Comparison of ENCODE assay signal across 9 mouse cellular contexts in genomic region chr7:89891856-89892255, GRCm38 (mm10). TPM values are rescaled to one million over a fixed set of nuclear protein-coding genes. Genes with fewer than 3 reads are reported as not detected.
DNase-seq lines count a peak whose midpoint lies in the region; ATAC-seq lines count a peak whose summit lies in the region.
"Had no signal": no experiment of that assay in that cellular context is flagged by ENCODE, and none has a peak within 500 bp of the region (broad histone marks: within the 10 kb centered on the region; RNA-seq: fewer than 3 reads in every experiment).

No protein-coding gene starts in this region.

- H3K4me1 ChIP-seq in neural tube, embryonic 11.5 days (ENCODE audit: control insufficient read depth, insufficient read depth, low read length), result no peaks in the 10 kb centered on the region
- no peaks in the 10 kb centered on the region for H3K4me1 ChIP-seq in neural tube, embryonic 15.5 days

- peak; percentile 23 for DNase-seq in gastrocnemius, postnatal 10 days
- DNase-seq in gastrocnemius, postnatal 14 days, result no peak
- peak; percentile 23 for DNase-seq in neural tube, embryonic 11.5 days (ENCODE audit: low spot score)
- DNase-seq in adrenal gland, postnatal 25 days, result peak; percentile 36
- DNase-seq in lung, postnatal 36 days, result peak; percentile 48
- no peak for DNase-seq in frontal cortex, postnatal 10 days (ENCODE audit: low spot score in 2 of 2)
- no peak for DNase-seq in ovary, postnatal 10 days (ENCODE audit: low spot score)

- H3K9me3 ChIP-seq in neural tube, embryonic 11.5 days (ENCODE audit: control insufficient read depth, low read length), result no peaks in the 10 kb centered on the region
- H3K9me3 ChIP-seq in neural tube, embryonic 15.5 days (replicated peaks), result no peaks in the 10 kb centered on the region

- no peaks in the 10 kb centered on the region for H3K27me3 ChIP-seq in neural tube, embryonic 11.5 days (ENCODE audit: control insufficient read depth, insufficient read depth, low read length)
- H3K27me3 ChIP-seq in neural tube, embryonic 15.5 days (replicated peaks), result no peaks in the 10 kb centered on the region

- intact Hi-C loops in gastrocnemius, postnatal 14 days (cut with DNase I; ENCODE audit: low total_unique reads), result no loop called here

- no peak overlapping the region for H3K9ac ChIP-seq in neural tube, embryonic 11.5 days (ENCODE audit: low read length)
- H3K9ac ChIP-seq in neural tube, embryonic 15.5 days (replicated peaks), result no peak overlapping the region

- no peak for ATAC-seq in neural tube, embryonic 11.5 days (ENCODE audit: insufficient read depth, low FRiP score, low TSS enrichment)
- no peak for ATAC-seq in neural tube, embryonic 15.5 days (ENCODE audit: low FRiP score)

- H3K27ac ChIP-seq in neural tube, embryonic 11.5 days (ENCODE audit: low read depth, low read length), result no peak overlapping the region
- H3K27ac ChIP-seq in neural tube, embryonic 15.5 days (replicated peaks), result no peak overlapping the region

- 31% methylated on average over 4 of the region's 4 CpGs for WGBS in neural tube, embryonic 11.5 days
- 23% methylated on average over 4 of the region's 4 CpGs for WGBS in neural tube, embryonic 15.5 days

- H3K36me3 ChIP-seq in neural tube, embryonic 11.5 days (ENCODE audit: control insufficient read depth, insufficient read depth, low read length), result no peaks in the 10 kb centered on the region
- no peaks in the 10 kb centered on the region for H3K36me3 ChIP-seq in neural tube, embryonic 15.5 days

- no peak overlapping the region for H3K4me3 ChIP-seq in neural tube, embryonic 11.5 days (ENCODE audit: low read depth, low read length)
- no peak overlapping the region for H3K4me3 ChIP-seq in neural tube, embryonic 15.5 days (replicated peaks)

- no peak overlapping the region for H3K4me2 ChIP-seq in neural tube, embryonic 11.5 days (ENCODE audit: low read depth)
- H3K4me2 ChIP-seq in neural tube, embryonic 15.5 days, result no peak overlapping the region

RNA-seq across cellular contexts. Expression of gene Ccdc81, which starts 11.6 kb away (rescaled TPM):
- total RNA-seq in gastrocnemius, postnatal 10 days (2021), result under 1 TPM in 1 of 2 experiments, not detected in 1; 0.09 TPM
- under 1 TPM in 1 of 2 experiments, not detected in 1; 0.16 TPM for total RNA-seq in gastrocnemius, postnatal 14 days (2021)
- polyA plus RNA-seq in neural tube, embryonic 11.5 days (2014; fragmentation: Nextera tagmentation; extraction: Ambion mirVana), result not detected in 2 replicates
- polyA plus RNA-seq in neural tube, embryonic 15.5 days (2015; fragmentation: Nextera tagmentation; extraction: Ambion mirVana), result 0.50 and 0.69 TPM in 2 replicates
- total RNA-seq in adrenal gland, postnatal 25 days (2021), result not detected in 2 replicates
- total RNA-seq: hematopoietic stem cell, adult 5-6 weeks had no signal

RNA-seq across cellular contexts. Expression of gene Hikeshi, which starts 49.1 kb away (rescaled TPM):
- total RNA-seq in gastrocnemius, postnatal 10 days (2021), result 100 to 1,000 TPM in 1 of 2 experiments, 10 to 100 TPM in 1; 97.7 to 106 TPM
- 10 to 100 TPM; 78.7 to 78.9 TPM for total RNA-seq in gastrocnemius, postnatal 14 days (2021)
- 133 and 140 TPM in 2 replicates for polyA plus RNA-seq in neural tube, embryonic 11.5 days (2014; fragmentation: Nextera tagmentation; extraction: Ambion mirVana)
- polyA plus RNA-seq in neural tube, embryonic 15.5 days (2015; fragmentation: Nextera tagmentation; extraction: Ambion mirVana), result 135 and 139 TPM in 2 replicates
- total RNA-seq in adrenal gland, postnatal 25 days (2021), result 65.8 and 69.5 TPM in 2 replicates

Comparison
In these comparisons a context has a peak if more than half of its experiments do, and no peak if none do; other contexts are left out.
1. DNase-seq: peak in gastrocnemius, postnatal 10 days (single experiment), neural tube, embryonic 11.5 days (single experiment), adrenal gland, postnatal 25 days (single experiment) and lung, postnatal 36 days (single experiment); none in gastrocnemius, postnatal 14 days (single experiment), frontal cortex, postnatal 10 days (0 of 2) and ovary, postnatal 10 days (single experiment).